Mouse (Mus musculus) cortical plate, adult 2 months (tissue): ENCODE results near the gene Nthl1.

Experiments used
- CTCF ChIP-seq: fragments of 200-500 bp; IDR thresholded peaks from 2 replicates; pipeline ENCODE4 v1.5.1; 2011; ENCODE audit warnings: mild to moderate bottlenecking, control low read depth, low read length; ENCODE audit not compliant: insufficient read depth; ENCODE audit errors: extremely low read depth
- POLR2A ChIP-seq: fragments of 200-500 bp; IDR thresholded peaks from 2 replicates; pipeline ENCODE4 v1.6.1; 2011; ENCODE audit warnings: mild to moderate bottlenecking, low read length, control low read depth; ENCODE audit not compliant: insufficient read depth; ENCODE audit errors: extremely low read depth

DNA sequence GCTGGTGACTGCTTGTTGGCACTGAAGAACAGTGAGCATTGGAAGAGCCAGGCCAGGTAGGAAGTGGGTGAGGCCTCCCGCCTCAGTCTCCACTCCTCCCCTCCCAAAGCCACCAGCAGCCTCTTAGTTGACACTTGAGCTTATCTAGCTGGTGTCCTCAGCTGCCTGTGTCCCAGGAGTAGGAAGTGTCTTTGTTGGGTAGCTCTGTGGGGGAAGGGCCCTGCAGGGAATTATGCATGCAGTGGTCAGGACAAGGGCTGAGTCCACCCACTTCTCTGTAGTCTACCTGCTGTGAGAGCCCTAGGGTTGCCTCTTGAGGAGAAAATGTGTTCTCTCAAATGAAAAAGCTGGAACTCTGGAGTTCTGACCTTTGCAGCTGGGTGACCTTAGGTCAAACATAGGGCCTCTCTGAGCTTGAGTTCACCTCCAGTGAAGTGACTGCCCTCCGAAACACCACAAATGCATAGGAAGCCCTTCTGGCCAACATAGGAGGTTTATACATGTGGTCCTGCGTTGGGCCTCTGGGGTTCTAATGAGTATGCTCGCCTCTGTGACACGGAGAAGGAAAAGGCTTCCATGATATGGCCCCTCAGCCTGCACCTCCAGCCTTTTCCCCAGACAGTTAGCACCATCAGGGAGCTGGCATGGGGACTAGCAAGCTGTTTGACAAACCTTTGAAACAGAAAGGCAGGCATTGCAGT, 4.5 kb downstream of the Nthl1 start:
- TF ChIP-seq POLR2A (no peak), CTCF (no peak)
